Mouse (Mus musculus): Measurements from ENCODE around the gene C8g.

Gene C8g

DNA sequence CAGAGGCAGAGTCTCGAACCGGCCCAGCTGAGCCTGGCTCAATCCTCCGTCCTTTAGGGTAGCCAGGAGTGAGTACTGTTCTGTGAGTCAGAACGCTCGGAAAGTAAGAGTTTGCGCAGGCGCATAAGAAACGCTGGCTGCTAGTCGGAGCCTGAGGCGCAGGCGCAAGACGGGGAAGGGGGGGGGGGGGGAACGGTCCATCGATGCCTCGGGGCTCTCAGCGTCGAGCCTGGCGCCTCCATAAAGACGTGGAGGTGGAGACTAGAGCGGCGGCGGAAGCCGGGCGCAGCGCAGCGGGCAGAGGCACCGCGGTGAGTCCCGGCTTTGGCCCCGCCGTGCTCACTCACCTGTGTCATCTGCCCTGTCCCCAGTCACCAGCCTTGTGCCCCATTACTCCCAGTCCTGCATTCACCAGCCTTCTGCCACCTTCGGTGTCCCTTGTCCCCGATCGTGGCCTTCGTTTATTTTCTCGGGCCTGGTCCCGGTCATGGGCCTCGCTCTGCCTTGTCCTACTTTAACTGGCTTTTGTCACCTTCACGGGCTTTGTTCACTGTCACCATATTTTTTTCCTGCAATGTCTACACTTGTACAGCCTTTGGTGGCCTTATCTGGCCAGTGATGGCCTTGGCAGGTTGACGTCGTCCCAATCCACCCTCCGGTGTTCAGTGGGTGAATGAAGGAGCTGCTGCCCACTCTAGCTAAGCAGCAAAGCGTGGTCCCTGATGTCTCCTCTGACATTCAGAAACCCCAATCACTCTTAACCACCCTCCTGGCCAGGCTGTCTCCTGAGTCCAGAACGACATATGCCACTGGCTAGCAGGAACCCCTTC is 728 bp downstream of the C8g start, which contains the start of gene Fbxw5:
TSS of gene Fbxw5 (plus strand) at position 175 of the 830 bp plus-strand sequence.
- peak; percentile 96 for DNase-seq (ENCODE audit: low read depth, low spot score)

DNA sequence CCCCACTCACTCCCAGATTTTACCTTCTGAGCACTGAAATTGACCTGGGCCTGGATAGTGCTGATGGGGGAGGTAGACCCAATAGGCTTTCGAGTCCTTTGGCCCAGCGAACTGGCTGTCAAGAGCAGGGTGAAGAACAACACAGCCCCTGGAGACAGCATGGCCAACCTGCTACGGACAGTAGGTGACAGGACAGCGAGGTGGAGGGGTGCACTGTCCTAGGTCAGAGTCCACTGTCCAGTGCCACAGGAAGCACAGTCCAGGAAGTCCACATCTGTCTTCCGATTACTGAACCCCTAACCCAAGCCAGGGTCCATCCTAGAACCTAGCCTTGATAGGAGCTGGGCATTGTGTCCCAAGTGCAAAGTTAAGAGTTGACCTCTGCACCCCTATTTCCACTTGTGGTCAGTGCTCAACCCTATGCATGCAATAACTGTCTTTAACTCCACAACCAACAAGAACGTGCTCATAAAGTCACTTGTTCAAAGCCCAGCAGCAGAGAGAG is 1.4 kb downstream of the C8g start:
- DNase-seq (ENCODE audit: low read depth, low spot score): no peak

DNA sequence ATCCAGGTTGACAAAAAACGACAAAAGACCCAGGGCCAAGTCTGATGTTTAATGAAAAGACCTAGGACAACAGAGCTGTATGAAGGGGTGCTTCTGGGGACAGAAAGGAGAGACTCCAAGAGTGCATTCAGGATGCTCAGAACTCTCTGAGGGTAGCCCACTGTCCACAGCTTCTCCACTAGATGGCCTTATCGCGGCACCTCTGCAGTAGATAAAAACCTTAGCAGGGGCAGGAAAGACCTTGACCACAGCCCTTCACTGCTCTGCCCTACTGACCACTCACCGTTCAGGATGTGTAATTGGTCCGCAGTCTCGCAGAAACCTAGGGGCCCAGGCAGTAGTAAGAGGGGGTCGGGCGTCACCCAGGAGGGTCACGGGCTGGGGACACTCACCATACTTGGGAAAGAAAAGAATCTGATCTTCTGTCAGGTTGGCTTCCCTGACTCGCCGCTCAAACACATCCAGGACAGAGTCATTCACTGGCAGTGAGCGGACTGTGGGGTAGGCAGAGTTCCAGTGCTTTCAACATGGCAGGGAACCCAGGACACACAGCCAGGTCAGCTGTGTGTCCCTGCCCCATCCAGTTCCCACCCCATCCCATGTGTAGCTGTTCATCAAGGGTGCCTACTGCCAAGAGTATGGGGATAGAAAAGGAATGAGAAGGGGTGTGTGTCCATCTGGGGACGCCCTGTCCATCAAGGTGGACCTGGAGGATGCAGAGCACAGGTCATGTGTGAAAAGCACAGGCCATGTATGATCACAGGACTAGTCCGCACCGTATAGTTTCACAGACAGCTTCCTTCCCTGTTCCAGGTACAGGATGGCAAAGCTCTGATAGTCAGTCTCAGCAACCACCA is 2.7 kb downstream of the C8g start:
- DNase-seq (ENCODE audit: low read depth, low spot score): no peak

DNA sequence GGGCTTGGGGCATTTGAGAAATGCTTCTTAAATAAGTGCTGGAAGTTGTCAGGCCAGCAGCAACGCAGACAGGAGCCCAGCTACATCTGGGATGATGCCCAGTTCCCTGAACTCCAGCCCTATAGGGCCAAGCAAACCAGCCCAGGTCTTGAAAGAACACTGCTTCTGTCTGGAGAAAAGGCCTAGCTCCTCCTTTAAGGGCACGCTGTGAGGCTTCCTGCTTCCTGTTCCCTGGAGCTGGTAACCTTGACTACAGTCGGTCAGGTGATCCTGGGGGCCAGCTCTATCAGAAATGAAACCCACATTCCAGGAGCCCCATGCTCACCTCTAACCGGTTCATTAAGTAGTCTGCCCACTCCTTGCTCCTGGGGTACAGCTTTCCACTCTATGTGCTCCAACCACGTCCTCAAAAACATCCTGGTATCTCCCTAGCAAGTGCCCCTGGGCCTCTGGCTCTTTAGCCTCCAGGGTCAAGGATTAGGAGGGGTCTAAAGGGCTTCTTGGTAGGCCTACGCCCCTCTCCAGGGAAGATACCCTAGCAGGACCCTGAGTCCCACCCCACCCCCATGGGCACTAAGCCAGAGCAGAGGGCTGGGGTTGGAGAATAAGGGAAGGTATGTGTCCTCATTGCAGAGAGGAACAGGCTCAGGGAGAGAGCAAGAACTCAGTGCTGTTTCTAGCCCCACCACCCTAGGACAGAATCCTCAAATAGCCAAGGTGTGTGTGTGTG is 3.5 kb downstream of the C8g start:
- no peak for DNase-seq (ENCODE audit: low read depth, low spot score)

DNA sequence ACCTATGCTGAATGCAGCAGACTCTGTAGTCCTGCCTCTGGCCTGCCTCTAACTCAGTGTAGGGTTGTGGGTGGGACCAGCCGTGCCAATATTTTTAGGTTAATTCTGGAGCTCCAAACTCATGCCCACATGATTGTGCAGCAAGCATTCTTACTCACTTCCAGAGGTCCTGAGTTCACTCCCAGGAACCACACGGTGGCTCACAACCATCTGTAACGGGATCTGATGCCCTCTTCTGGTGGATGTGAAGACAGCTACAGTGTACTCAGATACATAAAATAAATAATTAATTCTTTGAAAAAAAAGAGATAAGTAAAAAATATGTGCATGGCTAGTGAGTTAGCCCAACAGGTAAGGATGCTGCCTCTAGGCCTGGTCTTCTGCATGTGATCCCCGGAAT is 5.1 kb downstream of the C8g start:
- peak; percentile 63 for DNase-seq (ENCODE audit: low read depth, low spot score)

DNA sequence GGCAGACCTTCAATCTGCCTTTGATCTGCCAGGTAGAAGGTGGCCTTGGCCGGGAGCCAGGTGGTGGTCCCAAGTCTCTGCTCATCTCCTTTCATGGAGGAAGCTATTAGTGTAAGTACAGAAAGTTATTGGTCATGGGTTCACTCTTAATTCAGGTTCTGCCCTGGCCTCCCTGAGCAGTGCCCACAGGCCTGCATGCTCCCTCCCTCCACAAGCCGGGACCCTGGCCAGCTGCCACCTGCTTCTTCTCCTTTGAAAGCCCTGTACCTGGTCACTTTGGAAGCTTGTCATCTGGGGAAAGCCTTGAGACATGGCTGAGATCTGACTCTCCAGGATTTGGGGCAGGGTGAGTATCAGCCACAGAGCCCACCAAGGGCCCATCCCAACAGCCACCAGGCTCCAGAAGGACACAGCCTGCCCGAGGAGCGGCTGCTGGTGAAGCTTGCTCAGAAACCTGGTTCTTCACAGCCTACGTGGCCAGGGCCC is 8.0 kb downstream of the C8g start, which contains the start of gene Lcn12:
TSS of gene Lcn12 (minus strand) at position 436 of the 486 bp plus-strand sequence.
- no peak for DNase-seq (ENCODE audit: low read depth, low spot score)

DNA sequence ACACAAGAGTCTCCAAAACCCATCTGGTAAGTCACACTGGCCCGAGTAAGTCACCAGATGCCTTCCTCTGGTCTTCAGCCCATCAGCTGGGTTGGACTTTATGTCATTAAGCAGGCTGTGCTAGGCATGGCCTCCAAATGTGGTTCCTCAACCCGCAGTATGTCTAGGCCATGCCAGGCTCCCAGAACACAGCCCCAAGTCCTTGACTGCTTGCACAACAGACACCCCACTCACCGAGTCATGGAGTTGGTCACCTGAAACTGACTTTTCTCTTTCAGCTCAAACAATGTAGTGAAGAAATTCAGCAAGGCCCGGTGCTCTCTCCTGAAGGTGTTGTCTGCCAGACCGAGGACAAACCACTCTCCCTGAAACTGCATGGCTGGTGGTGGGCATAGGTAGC is 8.5 kb downstream of the C8g start:
- no peak for DNase-seq (ENCODE audit: low read depth, low spot score)

DNA sequence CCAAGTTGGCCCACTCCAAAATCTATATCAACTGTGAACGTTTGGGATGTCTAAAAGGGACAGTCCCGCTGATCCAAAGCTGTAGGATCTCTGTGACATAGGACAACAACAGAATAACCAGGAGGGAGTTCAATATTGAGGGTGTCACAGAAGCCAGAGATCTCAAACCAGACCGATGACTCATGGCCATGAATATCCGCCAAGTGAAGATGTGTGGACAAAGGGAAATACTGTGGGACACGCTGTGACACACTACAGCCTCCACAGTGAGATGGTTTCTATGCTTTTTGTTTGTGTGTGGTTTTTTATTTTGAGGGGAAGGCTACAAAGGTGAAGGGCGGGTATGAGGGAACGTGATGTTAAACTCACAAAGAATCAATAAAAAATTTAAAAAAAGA is 12.8 kb downstream of the C8g start:
- no peak for DNase-seq (ENCODE audit: low read depth, low spot score)

DNA sequence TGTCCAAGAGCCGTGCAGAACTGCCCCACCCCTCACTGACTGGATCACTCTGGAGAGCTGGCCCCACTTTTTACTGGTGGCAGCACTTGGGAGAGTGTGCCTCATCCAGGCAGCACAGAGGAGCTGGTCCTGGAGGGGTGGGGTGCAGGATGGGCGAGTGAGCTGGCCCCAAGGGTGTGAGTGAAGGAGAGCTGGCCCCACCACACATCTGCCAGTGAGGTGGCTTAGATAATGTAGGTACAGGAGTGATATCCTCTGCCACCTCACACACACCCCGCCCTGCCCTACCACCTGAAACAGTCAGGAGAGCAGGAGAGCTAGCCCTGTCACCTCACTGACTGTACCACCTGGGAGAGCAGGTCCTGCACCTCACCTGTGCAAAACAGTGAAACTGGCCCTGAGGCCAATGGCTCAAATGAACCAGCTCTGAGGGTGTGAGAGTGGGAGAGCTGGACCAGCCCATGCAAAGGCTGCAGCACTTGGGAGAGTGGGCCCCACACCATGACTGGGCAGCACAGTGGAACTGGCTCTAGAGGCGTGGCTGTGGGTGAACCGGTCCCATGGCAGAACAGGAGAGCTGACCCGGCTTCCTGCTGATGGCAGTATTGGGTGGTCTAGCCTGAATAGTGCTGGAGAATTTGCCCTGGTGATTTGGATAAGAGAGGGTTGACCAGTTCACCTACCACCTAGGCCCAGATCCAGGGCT is 13.4 kb downstream of the C8g start:
- DNase-seq (ENCODE audit: low read depth, low spot score): no peak

DNA sequence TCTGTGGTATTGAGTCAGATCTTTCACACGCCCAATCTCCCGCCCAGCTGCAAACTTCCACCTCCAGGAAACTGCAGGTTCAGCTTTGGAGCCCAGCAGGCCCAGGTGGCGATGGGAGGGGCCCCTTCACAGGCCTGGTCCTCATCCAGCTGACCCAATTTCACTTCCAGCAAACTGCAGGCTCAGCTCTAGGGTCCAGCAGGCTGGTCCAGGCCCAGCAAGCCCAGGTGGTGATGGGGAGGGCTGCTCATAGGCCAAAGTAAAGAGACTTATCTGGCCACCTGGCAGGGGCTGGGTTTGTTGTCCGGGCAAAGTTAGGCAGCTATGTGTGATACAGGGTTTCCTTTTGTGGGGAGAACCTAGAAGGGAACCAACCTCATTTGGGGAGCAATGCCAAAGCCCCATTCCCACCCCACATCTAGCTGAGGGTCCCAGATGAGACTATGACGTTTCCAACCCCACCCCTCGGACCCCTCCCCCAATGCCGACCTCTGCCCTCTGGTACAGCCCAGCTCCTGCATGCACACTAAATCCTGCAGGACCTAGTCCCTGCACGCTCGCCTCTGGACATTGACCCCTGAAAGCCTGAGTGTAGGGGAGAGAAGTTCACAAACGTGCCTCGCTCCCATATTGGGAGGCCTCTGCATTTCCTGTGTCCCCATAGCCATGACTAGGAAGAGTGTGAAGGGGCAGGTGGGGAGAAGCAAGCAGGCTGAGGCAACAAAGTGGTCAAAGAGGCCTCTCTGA is 16.4 kb downstream of the C8g start:
- no peak for DNase-seq (ENCODE audit: low read depth, low spot score)

DNA sequence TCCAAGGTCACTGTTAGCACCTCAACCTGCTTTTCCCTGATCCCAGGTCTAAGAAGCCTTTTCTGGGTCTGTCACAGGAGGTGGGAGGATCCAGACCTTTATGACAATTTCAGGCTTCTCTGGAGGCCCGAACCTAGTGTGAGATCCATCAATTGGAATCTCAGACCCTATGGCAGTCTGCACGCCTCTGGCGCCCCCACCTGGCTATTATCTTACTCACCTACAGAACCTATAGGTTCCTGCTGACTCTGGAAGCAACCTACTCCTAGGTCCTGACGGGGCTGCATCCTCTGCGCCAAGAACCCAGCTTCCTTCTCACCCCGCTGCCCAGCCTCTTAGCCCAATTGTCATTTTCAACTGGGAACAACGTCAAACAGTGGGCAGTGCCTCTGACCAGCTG is 18.6 kb downstream of the C8g start:
- peak; percentile 75 for DNase-seq (ENCODE audit: low read depth, low spot score)

DNA sequence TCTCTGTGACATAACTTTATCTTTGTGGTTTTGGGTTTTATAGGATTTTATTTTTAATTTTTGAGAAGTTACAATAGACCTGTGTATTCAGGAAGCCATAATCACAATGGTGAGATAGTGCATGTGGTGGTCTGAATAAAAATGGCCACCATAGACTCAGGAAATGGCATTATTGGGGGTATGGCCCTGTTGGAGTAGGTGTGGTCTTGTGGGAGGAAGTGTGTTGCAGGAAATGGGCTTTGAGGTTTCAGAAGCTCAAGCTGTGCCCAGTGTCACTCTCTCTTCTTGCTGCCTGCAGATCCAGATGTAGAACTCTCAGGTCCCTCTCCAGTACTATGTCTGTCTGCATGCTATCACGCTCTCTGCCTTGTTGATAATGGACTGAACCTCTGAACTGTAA is 21.0 kb downstream of the C8g start:
- peak; percentile 22 for DNase-seq (ENCODE audit: low read depth, low spot score)

DNA sequence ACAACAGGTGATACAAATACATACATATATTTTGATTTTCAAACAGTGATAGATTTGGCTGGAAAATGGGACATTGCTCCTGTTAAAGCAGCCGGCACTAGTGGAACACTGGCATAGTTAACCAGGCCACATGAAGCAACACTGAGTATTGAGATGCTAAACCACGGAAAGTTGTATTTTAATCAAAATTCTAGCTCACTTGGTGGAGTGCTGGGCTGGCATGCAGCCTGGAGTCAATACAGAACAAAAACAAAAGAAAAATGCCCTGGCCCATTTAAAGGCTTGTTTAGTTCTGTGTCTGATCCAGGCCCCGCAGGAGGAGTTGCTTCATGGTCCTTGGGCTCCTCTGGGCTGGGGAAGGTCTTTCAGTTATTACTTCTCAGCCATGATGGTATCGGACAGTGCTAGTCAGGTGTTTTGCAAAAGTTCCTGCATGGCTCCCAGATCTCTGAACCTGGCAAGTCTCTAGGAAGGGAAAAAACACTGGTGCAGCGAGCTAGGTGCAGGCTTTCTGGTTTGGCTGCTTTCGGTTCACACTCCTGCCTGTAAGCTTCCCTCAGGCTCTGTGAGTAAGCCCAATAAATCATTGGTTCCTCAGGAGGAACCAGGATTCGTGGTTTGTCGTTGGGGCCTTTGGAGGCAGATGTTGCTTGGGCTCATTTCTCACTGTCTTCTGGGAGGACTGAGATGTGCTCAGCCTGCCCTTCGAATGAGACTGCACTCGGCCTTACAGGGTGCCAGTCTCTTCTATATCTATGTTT is 21.8 kb downstream of the C8g start:
- no peak for DNase-seq (ENCODE audit: low read depth, low spot score)

DNA sequence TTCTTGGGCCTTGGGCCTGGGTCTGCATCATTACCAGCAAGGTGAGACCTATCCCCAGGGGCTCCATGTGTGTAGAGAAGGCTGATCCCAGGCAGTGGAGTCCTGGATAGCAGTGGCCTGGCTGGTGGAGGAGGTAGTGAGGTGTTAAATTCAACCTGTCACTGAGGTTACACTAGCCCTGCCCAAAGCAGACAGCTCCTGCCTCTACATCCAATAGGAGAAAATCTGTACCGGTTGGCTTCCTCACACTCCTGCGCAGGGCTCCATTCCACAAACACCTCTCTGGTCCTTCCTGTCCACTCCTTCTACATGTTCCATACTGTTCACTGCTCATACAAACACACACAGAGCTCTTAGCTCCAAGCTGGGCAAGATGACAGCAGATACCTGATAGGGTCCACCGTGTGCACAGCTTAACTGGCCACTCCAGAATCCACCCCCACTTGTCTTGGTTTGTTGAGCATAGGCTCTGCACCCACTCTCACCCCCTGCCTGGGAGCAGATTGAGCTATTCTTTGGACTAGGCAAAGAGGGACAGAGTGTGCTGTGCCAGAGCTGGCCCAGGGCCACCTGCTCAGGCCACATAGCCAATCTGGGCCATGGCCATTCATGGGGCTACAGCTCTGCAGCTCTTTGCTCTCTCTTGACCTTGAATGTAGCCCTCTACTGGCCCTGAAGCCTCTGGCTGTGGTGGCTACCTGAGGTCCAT is 23.4 kb downstream of the C8g start:
- DNase-seq (ENCODE audit: low read depth, low spot score): no peak

DNA sequence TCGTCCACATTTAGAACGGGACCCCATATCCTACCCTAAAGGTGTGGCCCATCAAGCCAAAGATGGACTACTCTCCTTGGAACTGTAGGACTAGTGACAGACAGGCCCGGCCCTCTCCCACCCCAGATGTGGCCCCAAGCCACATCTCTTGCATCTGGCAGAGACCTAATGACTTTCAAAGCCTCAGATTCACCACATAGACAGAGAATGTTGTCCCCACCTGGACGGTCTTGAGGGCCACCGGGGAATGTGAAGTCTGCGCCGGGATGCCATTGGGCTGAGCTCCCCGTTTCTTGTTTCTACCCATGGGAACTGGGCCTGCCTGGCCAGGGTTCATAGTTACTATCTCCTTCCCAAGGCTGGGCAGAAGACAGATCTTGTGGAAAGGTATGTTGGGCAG is 24.0 kb downstream of the C8g start:
- no peak for DNase-seq (ENCODE audit: low read depth, low spot score)

DNA sequence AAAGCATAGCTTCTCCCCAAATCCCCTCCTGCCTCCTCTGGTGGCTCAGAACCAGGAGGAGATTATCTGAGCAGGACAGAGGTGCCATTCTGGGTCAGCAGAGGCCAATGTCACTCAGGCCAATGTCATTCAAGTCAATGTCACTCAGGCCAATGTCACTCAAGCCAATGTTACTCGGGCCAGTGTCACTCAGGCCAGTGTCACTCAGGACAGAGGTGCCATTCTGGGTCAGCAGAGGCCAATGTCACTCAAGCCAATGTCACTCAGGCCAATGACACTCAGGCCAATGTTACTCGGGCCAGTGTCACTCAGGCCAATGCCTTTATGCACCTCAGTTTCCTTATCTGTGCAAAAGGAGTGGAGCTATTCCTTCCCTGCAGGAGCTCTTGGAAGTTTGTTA is 29.0 kb downstream of the C8g start:
- DNase-seq (ENCODE audit: low read depth, low spot score): no peak

DNA sequence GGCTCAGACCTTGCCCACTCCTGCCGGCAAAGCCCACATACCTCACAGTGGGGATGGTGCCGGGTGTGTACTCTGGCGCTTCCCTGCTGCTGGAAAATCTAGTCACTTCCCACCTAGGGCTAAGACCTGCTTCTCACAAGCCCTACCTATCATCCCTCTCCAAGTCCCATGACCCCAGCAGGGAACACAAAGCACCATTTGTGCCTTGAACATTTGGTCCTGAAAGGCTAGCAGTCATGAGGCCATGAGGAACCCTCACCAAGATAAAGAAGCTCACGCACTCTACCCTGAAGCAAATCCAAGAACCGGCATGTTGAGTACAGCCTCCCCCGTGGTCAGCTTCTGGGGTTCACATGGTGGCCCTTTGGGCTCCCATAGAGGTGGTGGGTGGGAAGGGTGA is 31.6 kb downstream of the C8g start, which contains the start of gene Ptgds:
TSS of gene Ptgds (minus strand) at position 78 of the 400 bp plus-strand sequence.
- DNase-seq (ENCODE audit: low read depth, low spot score): no peak

DNA sequence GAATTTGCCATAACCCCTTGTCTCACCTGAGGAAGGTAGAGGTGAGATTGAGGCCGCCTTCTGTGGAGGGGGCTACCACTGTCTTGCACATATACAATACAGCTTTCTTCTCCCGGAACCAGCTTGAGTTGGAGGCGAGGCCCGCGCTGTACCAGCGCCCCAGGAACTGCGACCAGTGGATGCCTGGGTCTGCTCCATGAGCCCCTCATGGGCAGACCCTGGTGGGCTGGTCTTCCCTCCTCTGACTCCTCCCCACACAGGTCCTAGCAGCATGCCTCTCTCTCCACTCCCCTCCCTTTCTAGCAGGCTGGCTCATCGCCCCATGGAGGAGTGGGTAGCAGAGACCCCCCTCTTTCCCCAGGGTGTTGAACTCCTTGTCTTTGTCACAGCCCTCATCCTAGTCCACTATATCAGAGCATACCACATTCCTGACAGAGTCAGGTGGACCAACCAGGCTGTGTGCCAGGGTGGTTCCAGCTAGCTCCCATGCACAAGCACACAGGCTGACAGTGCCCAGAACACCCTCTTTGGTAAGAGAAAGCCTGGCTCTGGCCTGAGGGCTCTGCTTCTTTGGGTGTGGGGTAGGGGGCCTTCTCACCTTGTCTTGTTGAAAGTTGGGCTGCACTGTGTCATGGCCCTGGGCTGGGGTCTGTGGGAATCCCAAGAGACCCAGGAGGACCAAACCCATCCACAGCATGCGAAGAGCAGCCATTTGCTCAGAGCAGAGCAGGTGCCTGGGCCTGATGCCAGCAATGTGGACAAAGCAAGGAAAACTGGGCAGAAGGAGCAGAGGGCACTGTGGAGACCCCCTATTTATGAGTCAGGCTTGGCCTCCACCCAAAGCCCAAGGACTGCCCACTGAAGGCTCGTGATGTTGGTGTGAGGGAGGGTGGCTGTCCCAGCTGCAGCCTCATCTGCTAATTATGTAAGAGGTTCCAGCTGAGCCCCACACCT is 32.3 kb downstream of the C8g start:
- DNase-seq (ENCODE audit: low read depth, low spot score): no peak
